Mouse (Mus musculus): Measurements from ENCODE around the gene Kcnk6. TPM values are rescaled to one million over a fixed set of nuclear protein-coding genes. Genes with fewer than 3 reads are reported as not detected.
A peak's percentile ranks its signal among the peaks of the same experiment; 100 is the strongest.

Gene Kcnk6
- polyA plus RNA-seq, 1 experiment = not detected

GRCm38 (mm10) chr7:29180854-29181236 lies 51.5 kb downstream of the Kcnk6 start:
- Histone ChIP-seq H3K4me1 (ENCODE audit: control insufficient read depth, insufficient read depth, low read length) (peaks cover 8% of the 10 kb centered on the region), H3K27ac (ENCODE audit: insufficient read depth, low read depth, low read length) (peak overlapping the region; percentile 22; the same call in 1 of the 2 replicates), H3K4me3 (ENCODE audit: insufficient read depth, low read depth, low read length) (peak overlapping the region; percentile 88)
- no peak for TF ChIP-seq POLR2A (IDR thresholded peaks at IDR 0.05; ENCODE audit: insufficient read depth, low read depth, low read length)
- TF ChIP-seq CTCF (IDR thresholded peaks at IDR 0.05; ENCODE audit: insufficient read depth, low read depth, low read length) = no peak
- 41% methylated on average over 5 of the region's 5 CpGs for WGBS

GRCm38 (mm10) chr7:29180077-29180853 lies 52.0 kb downstream of the Kcnk6 start, which contains the start of gene Psmd8:
Psmd8 (minus strand) TSS chr7:29180701.
- under 1% methylated on average over 62 of the region's 62 CpGs for WGBS
- Histone ChIP-seq H3K27ac (ENCODE audit: insufficient read depth, low read depth, low read length) (peak within 1 kb of the TSS; percentile 60; the same call in 1 of the 2 replicates), H3K4me1 (ENCODE audit: control insufficient read depth, insufficient read depth, low read length) (peaks cover 8% of the 10 kb centered on the region), H3K4me3 (ENCODE audit: insufficient read depth, low read depth, low read length) (peak within 1 kb of the TSS; percentile 88)
- no peak; the same call in 1 of the 2 replicates for TF ChIP-seq CTCF (IDR thresholded peaks at IDR 0.05; ENCODE audit: insufficient read depth, low read depth, low read length)
- peak; percentile 94 for TF ChIP-seq POLR2A (IDR thresholded peaks at IDR 0.05; ENCODE audit: insufficient read depth, low read depth, low read length)

GRCm38 (mm10) chr7:29179323-29179722 lies 53.0 kb downstream of the Kcnk6 start:
- TF ChIP-seq POLR2A (IDR thresholded peaks at IDR 0.05; ENCODE audit: insufficient read depth, low read depth, low read length) (no peak), CTCF (IDR thresholded peaks at IDR 0.05; ENCODE audit: insufficient read depth, low read depth, low read length) (no peak)
- H3K4me1 ChIP-seq (ENCODE audit: control insufficient read depth, insufficient read depth, low read length) = peaks cover 8% of the 10 kb centered on the region
- WGBS = 27% methylated on average over 7 of the region's 7 CpGs
- peak overlapping the region; percentile 32 for H3K4me3 ChIP-seq (ENCODE audit: insufficient read depth, low read depth, low read length)
- H3K27ac ChIP-seq (ENCODE audit: insufficient read depth, low read depth, low read length) = no peak overlapping the region

- WGBS = 82% methylated on average over 4 of the region's 4 CpGs
- no peak overlapping the region for H3K27ac ChIP-seq (ENCODE audit: insufficient read depth, low read depth, low read length)
- TF ChIP-seq POLR2A (IDR thresholded peaks at IDR 0.05; ENCODE audit: insufficient read depth, low read depth, low read length) = no peak
- TF ChIP-seq CTCF (IDR thresholded peaks at IDR 0.05; ENCODE audit: insufficient read depth, low read depth, low read length) = no peak
Observed at GRCm38 (mm10) chr7:29178106-29178505, 54.2 kb downstream of the Kcnk6 start.

GRCm38 (mm10) chr7:29172390-29173016 lies 59.8 kb downstream of the Kcnk6 start:
- WGBS = 64% methylated on average over 32 of the region's 32 CpGs
- Histone ChIP-seq H3K27ac (ENCODE audit: insufficient read depth, low read depth, low read length) (no peak overlapping the region), H3K4me3 (ENCODE audit: insufficient read depth, low read depth, low read length) (no peak overlapping the region), H3K4me1 (ENCODE audit: control insufficient read depth, insufficient read depth, low read length) (peaks cover 41% of the 10 kb centered on the region)
- TF ChIP-seq POLR2A (IDR thresholded peaks at IDR 0.05; ENCODE audit: insufficient read depth, low read depth, low read length) (no peak), CTCF (IDR thresholded peaks at IDR 0.05; ENCODE audit: insufficient read depth, low read depth, low read length) (no peak)

More at GRCm38 (mm10) chr7:29178106-29178505, 54.2 kb downstream of the Kcnk6 start:
- H3K4me1 ChIP-seq (ENCODE audit: control insufficient read depth, insufficient read depth, low read length) = peaks cover 8% of the 10 kb centered on the region
- H3K4me3 ChIP-seq (ENCODE audit: insufficient read depth, low read depth, low read length) = no peak overlapping the region

Other genes starting within 250 kb of the Kcnk6 start
- gene Ryr1, start 107.3 kb downstream of the Kcnk6 start, polyA plus RNA-seq (2012; ENCODE audit: insufficient read depth, insufficient read length, low replicate concordance, missing spikeins) = not detected in 2 replicates
- not detected in 2 replicates for gene Rasgrp4, start 97.7 kb downstream of the Kcnk6 start, polyA plus RNA-seq (2012; ENCODE audit: insufficient read depth, insufficient read length, low replicate concordance, missing spikeins)
- not detected in 2 replicates for gene Fam98c, start 76.3 kb downstream of the Kcnk6 start, polyA plus RNA-seq (2012; ENCODE audit: insufficient read depth, insufficient read length, low replicate concordance, missing spikeins)
- gene Ggn, start 62.3 kb downstream of the Kcnk6 start, polyA plus RNA-seq (2012; ENCODE audit: insufficient read depth, insufficient read length, low replicate concordance, missing spikeins) = not detected in 2 replicates
- not detected in 2 replicates for gene Spred3, start 62.1 kb downstream of the Kcnk6 start, polyA plus RNA-seq (2012; ENCODE audit: insufficient read depth, insufficient read length, low replicate concordance, missing spikeins)
- gene Psmd8, start 51.8 kb downstream of the Kcnk6 start, polyA plus RNA-seq (2012; ENCODE audit: insufficient read depth, insufficient read length, low replicate concordance, missing spikeins) = not detected in 2 replicates
- not detected in 2 replicates for gene Catsperg1, start 18.5 kb downstream of the Kcnk6 start, polyA plus RNA-seq (2012; ENCODE audit: insufficient read depth, insufficient read length, low replicate concordance, missing spikeins)
- not detected in 2 replicates for gene Yif1b, start 5.8 kb upstream of the Kcnk6 start, polyA plus RNA-seq (2012; ENCODE audit: insufficient read depth, insufficient read length, low replicate concordance, missing spikeins)
- not detected in 2 replicates for gene 2200002D01Rik, start 16.0 kb upstream of the Kcnk6 start, polyA plus RNA-seq (2012; ENCODE audit: insufficient read depth, insufficient read length, low replicate concordance, missing spikeins)
- not detected in 2 replicates for gene Spint2, start 49.4 kb upstream of the Kcnk6 start, polyA plus RNA-seq (2012; ENCODE audit: insufficient read depth, insufficient read length, low replicate concordance, missing spikeins)
- gene Ppp1r14a, start 56.8 kb upstream of the Kcnk6 start, polyA plus RNA-seq (2012; ENCODE audit: insufficient read depth, insufficient read length, low replicate concordance, missing spikeins) = not detected in 2 replicates
- not detected in 2 replicates for gene Dpf1, start 71.4 kb upstream of the Kcnk6 start, polyA plus RNA-seq (2012; ENCODE audit: insufficient read depth, insufficient read length, low replicate concordance, missing spikeins)

All from olfactory bulb, adult 2 months (tissue).